Mouse (Mus musculus): ENCODE data around the gene St3gal3. TPM values are rescaled to one million over a fixed set of nuclear protein-coding genes. Genes with fewer than 3 reads are reported as not detected.

St3gal3 gene
- polyA plus RNA-seq, 1 experiment from 2014 or later = 6.7 TPM

DNA sequence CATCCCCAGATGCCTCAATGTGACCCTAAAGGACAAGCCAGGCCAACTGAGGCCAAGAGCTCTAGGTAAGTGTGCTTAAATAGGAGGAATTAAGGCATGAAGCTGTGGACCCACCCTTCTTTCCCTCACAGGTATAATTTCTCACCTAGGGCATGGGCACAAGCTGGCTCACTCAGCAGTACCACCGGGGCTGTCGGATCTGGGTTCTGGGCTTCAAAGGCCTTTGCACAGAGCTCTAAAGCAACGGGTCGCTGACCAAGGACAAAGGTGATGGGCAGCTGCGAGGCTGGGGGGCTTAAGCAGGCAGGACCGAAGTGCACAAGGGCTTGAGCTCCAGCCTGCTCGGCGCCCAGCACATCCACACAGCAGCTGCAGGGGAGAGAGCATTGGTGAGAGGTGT is 244.0 kb downstream of the St3gal3 start:
- Histone ChIP-seq H3K27me3 (ENCODE audit: control insufficient read depth, insufficient read depth, low read depth, low read length) (no peaks in the 10 kb centered on the region), H3K9ac (ENCODE audit: low read length) (no peak overlapping the region), H3K36me3 (ENCODE audit: control insufficient read depth, insufficient read depth, low read length) (no peaks in the 10 kb centered on the region; the same call in 1 of the 2 replicates), H3K27ac (ENCODE audit: low read length) (no peak overlapping the region), H3K4me2 (ENCODE audit: low read depth, low read length) (peak overlapping the region; percentile 78; the same call in 1 of the 2 replicates), H3K9me3 (ENCODE audit: control insufficient read depth, low read length) (no peaks in the 10 kb centered on the region), H3K4me1 (replicated peaks; ENCODE audit: control insufficient read depth, insufficient read depth, low read length) (peaks cover 19% of the 10 kb centered on the region), H3K4me3 (ENCODE audit: low read length) (no peak overlapping the region)
- WGBS = 84% methylated on average over 8 of the region's 8 CpGs
- ATAC-seq (ENCODE audit: low read depth) = no peak

DNA sequence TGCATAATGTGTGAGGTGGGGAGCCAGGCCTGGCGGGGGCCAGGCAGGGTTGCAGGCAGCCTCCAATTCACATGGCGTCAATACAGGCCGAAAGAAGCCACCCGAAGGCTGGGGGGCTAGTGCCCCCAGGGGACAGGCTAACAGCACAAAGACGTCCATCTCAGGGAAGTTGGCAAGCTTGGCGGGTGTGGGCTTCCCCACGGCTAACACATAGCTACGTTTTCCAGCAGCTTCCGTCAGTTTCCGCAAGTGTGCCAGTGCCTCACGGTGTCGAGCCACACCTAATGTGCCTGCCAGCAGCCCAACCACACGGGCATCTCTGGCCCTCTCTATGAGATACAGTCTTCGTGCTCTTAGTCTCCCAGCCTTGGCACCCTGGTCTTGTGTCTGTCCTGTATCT is 244.7 kb downstream of the St3gal3 start:
- Histone ChIP-seq H3K9ac (ENCODE audit: low read length) (no peak overlapping the region), H3K27me3 (ENCODE audit: control insufficient read depth, insufficient read depth, low read depth, low read length) (no peaks in the 10 kb centered on the region), H3K36me3 (ENCODE audit: control insufficient read depth, insufficient read depth, low read length) (peaks cover 2% of the 10 kb centered on the region; the same call in 1 of the 2 replicates), H3K4me2 (ENCODE audit: low read depth, low read length) (no peak overlapping the region), H3K4me3 (ENCODE audit: low read length) (no peak overlapping the region), H3K27ac (ENCODE audit: low read length) (no peak overlapping the region), H3K4me1 (replicated peaks; ENCODE audit: control insufficient read depth, insufficient read depth, low read length) (peaks cover 19% of the 10 kb centered on the region), H3K9me3 (ENCODE audit: control insufficient read depth, low read length) (no peaks in the 10 kb centered on the region)
- WGBS = 88% methylated on average over 14 of the region's 14 CpGs
- ATAC-seq (ENCODE audit: low read depth) = no peak

DNA sequence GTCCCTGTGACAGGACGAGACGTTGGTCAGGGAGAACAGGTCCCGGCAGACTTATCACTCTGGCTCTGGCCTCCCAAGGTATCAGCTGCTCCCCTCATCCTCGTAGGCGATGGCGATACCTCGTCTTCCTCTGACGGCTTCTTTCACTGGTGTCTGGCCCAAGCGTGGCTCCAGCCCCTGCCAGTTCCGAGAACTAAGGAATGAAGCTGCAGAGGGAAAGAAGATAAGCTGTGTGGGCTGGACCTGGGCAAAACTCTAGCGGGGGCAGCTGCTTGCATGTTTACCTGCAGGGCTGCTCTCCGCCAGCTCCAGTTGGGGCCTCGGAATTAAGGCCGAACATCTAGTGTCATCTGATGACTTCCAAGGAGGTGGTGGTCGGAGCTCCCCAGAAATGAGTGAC is 245.2 kb downstream of the St3gal3 start:
- Histone ChIP-seq H3K27ac (ENCODE audit: low read length) (no peak overlapping the region), H3K4me3 (ENCODE audit: low read length) (no peak overlapping the region), H3K4me1 (replicated peaks; ENCODE audit: control insufficient read depth, insufficient read depth, low read length) (peaks cover 19% of the 10 kb centered on the region), H3K9ac (ENCODE audit: low read length) (no peak overlapping the region), H3K9me3 (ENCODE audit: control insufficient read depth, low read length) (no peaks in the 10 kb centered on the region), H3K27me3 (ENCODE audit: control insufficient read depth, insufficient read depth, low read depth, low read length) (no peaks in the 10 kb centered on the region), H3K4me2 (ENCODE audit: low read depth, low read length) (no peak overlapping the region), H3K36me3 (ENCODE audit: control insufficient read depth, insufficient read depth, low read length) (peaks cover 2% of the 10 kb centered on the region; the same call in 1 of the 2 replicates)
- 87% methylated on average over 15 of the region's 15 CpGs for WGBS
- no peak for ATAC-seq (ENCODE audit: low read depth)

DNA sequence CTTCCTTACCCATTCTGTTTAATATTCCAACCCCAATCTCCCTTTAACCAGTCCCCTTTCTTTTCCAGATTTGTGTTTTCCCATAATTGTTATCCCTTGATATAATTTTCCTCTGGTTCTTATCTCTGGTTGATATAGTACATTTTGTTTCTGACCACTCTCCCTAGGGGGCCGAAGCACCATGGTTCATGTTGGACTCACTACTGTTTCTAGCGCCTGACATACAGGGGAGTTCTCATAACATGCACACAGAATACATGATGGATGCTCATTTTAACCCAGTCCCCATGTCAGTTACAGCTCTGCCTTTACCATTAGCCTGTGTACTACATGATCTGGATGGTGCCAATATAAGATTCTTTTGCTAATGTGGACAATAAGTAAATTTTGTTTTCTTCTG is 246.8 kb downstream of the St3gal3 start:
- Histone ChIP-seq H3K4me3 (ENCODE audit: low read length) (no peak overlapping the region), H3K27ac (ENCODE audit: low read length) (no peak overlapping the region), H3K36me3 (ENCODE audit: control insufficient read depth, insufficient read depth, low read length) (peaks cover 2% of the 10 kb centered on the region; the same call in 1 of the 2 replicates), H3K9me3 (ENCODE audit: control insufficient read depth, low read length) (no peaks in the 10 kb centered on the region), H3K27me3 (ENCODE audit: control insufficient read depth, insufficient read depth, low read depth, low read length) (no peaks in the 10 kb centered on the region), H3K4me1 (replicated peaks; ENCODE audit: control insufficient read depth, insufficient read depth, low read length) (peaks cover 25% of the 10 kb centered on the region), H3K4me2 (ENCODE audit: low read depth, low read length) (no peak overlapping the region), H3K9ac (ENCODE audit: low read length) (no peak overlapping the region)
- WGBS = 75% methylated on average over 2 of the region's 2 CpGs
- no peak for ATAC-seq (ENCODE audit: low read depth)

DNA sequence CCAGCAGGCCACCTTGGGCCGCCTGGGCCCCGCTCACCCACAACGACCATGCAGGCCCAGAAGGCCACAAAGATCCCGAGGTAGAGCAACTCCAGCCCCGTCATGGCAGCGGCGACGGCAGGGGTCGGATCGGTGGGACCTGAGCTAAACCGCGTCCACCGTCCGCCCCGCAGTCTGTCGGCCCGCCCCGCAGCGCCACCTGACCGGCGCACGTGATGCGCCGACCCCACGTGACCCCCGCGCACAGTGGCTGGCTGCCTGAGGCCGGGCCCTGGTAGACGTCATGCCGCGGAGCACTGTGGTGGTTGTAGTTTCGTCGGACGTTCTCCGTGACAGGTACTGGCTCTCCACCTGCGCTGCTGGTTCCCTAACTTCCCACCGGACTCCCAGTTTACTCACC is 247.6 kb downstream of the St3gal3 start, which contains the start of gene Atp6v0b:
Gene Atp6v0b (minus strand): TSS at position 201 of the 400 bp plus-strand sequence.
- peak; percentile 89 for ATAC-seq (ENCODE audit: low read depth)

DNA sequence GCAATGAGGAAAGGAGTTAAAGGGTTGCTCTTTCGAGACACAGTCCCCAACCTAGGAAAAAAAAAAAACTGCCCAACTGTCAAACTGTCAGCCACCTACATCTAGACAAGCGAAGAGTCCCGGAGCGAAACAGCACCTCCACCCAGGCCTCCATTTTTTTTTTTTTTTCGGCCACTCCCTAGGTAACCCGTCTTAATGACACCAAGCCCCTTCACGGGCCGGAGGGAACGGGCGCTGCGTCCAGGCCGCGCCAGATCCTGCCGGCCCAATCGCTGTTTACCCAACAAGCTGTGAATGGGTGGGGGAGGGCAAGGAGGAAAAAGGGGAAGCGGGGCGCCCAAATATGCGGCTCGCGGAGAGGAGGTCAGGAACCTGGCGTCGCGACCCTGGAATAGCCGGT is 248.1 kb downstream of the St3gal3 start:
- WGBS = under 1% methylated on average over 24 of the region's 24 CpGs
- H3K27ac ChIP-seq (ENCODE audit: low read length) = peak overlapping the region; percentile 39
- peak; percentile 2; the same call in 1 of the 2 replicates for ATAC-seq (ENCODE audit: low read depth)

More for the DNA sequence above, 247.6 kb downstream of the St3gal3 start, which contains the start of gene Atp6v0b:
- H3K36me3 ChIP-seq (ENCODE audit: control insufficient read depth, insufficient read depth, low read length) = peaks cover 2% of the 10 kb centered on the region; the same call in 1 of the 2 replicates
- peaks cover 27% of the 10 kb centered on the region for H3K4me1 ChIP-seq (replicated peaks; ENCODE audit: control insufficient read depth, insufficient read depth, low read length)
- H3K9ac ChIP-seq (ENCODE audit: low read length) = peak within 1 kb of the TSS; percentile 92
- peak within 1 kb of the TSS; percentile 98 for H3K4me2 ChIP-seq (ENCODE audit: low read depth, low read length)
- H3K27me3 ChIP-seq (ENCODE audit: control insufficient read depth, insufficient read depth, low read depth, low read length) = no peaks in the 10 kb centered on the region
- no peaks in the 10 kb centered on the region for H3K9me3 ChIP-seq (ENCODE audit: control insufficient read depth, low read length)
- peak within 1 kb of the TSS; percentile 97 for H3K4me3 ChIP-seq (ENCODE audit: low read length)
- under 1% methylated on average over 37 of the region's 37 CpGs for WGBS
- H3K27ac ChIP-seq (ENCODE audit: low read length) = peak within 1 kb of the TSS; percentile 39

DNA sequence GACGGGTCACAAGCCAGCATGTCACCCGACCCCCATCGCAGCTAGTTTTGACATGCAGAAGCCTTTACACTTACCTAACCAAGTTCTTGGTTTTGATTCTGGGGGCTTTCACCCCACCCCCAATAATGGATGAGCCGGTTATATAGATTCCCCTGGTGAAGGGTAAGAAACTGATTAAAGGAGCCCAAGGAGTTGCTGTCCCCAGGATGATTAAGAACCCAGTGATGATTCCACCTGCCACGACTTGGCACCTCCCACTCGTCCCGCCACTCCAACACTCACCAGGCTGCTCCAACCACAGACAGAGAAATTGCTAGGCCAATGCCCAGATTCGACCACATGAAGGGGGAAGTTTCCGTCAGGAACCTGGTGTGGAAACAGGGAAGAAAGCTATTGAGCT is 248.7 kb downstream of the St3gal3 start:
- Histone ChIP-seq H3K4me2 (ENCODE audit: low read depth, low read length) (peak overlapping the region; percentile 98), H3K4me1 (replicated peaks; ENCODE audit: control insufficient read depth, insufficient read depth, low read length) (peaks cover 23% of the 10 kb centered on the region), H3K36me3 (ENCODE audit: control insufficient read depth, insufficient read depth, low read length) (peaks cover 2% of the 10 kb centered on the region; the same call in 1 of the 2 replicates), H3K9ac (ENCODE audit: low read length) (peak overlapping the region; percentile 92; the same call in 1 of the 2 replicates), H3K27ac (ENCODE audit: low read length) (no peak overlapping the region), H3K9me3 (ENCODE audit: control insufficient read depth, low read length) (no peaks in the 10 kb centered on the region), H3K27me3 (ENCODE audit: control insufficient read depth, insufficient read depth, low read depth, low read length) (no peaks in the 10 kb centered on the region), H3K4me3 (ENCODE audit: low read length) (peak overlapping the region; percentile 97)
- 78% methylated on average over 9 of the region's 9 CpGs for WGBS
- ATAC-seq (ENCODE audit: low read depth) = no peak

More for the DNA sequence above, 248.1 kb downstream of the St3gal3 start:
- Histone ChIP-seq H3K4me1 (replicated peaks; ENCODE audit: control insufficient read depth, insufficient read depth, low read length) (peaks cover 27% of the 10 kb centered on the region), H3K4me3 (ENCODE audit: low read length) (peak overlapping the region; percentile 97), H3K4me2 (ENCODE audit: low read depth, low read length) (peak overlapping the region; percentile 98), H3K9me3 (ENCODE audit: control insufficient read depth, low read length) (no peaks in the 10 kb centered on the region), H3K27me3 (ENCODE audit: control insufficient read depth, insufficient read depth, low read depth, low read length) (no peaks in the 10 kb centered on the region), H3K9ac (ENCODE audit: low read length) (peak overlapping the region; percentile 92), H3K36me3 (ENCODE audit: control insufficient read depth, insufficient read depth, low read length) (peaks cover 2% of the 10 kb centered on the region; the same call in 1 of the 2 replicates)

DNA sequence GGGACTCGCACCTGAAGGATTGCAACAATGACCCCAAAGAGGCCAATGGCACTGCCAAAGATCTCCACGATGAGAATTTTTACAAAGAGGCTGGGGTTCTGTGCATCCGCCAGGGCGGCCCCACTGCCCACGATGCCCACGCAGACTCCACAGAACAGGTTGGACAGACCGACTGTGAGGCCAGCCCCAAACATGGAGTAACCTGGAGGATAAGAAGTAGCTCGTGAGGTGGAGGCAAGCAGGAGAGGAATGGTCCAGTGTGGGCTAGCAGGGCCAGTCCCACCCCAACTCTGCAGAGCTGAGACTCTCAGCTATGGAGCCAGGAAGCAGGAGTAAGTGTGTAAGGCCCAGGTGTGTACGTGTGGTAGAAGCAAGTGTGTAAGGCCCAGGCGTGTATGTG is 249.6 kb downstream of the St3gal3 start:
- no peak overlapping the region for H3K4me3 ChIP-seq (ENCODE audit: low read length)
- no peaks in the 10 kb centered on the region for H3K9me3 ChIP-seq (ENCODE audit: control insufficient read depth, low read length)
- no peaks in the 10 kb centered on the region for H3K27me3 ChIP-seq (ENCODE audit: control insufficient read depth, insufficient read depth, low read depth, low read length)
- ATAC-seq (ENCODE audit: low read depth) = no peak
- no peak overlapping the region for H3K27ac ChIP-seq (ENCODE audit: low read length)
- H3K36me3 ChIP-seq (ENCODE audit: control insufficient read depth, insufficient read depth, low read length) = peaks cover 2% of the 10 kb centered on the region; the same call in 1 of the 2 replicates
- no peak overlapping the region for H3K4me2 ChIP-seq (ENCODE audit: low read depth, low read length)
- H3K9ac ChIP-seq (ENCODE audit: low read length) = no peak overlapping the region
- WGBS = 92% methylated on average over 10 of the region's 10 CpGs
- H3K4me1 ChIP-seq (replicated peaks; ENCODE audit: control insufficient read depth, insufficient read depth, low read length) = peaks cover 20% of the 10 kb centered on the region

DNA sequence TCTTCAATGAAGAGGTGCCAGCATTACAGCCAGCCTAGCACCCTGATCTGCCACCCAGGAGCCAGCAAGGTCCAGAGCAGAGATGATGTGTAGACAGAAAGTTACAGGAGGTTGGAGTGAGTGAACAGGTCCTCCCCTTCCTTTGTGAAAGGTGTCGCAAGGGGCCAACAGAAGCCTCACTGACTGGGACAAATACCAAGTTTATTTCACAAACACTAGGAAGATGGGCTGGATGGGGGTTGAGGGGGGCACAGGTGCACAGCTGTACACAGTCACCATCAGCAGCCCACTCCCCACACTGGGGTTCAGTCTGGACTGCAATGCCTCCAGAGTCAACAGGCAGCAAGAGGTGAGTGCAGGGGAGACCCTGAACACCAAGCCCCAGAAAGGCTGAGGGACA is 250.6 kb downstream of the St3gal3 start:
- H3K9me3 ChIP-seq (ENCODE audit: control insufficient read depth, low read length) = no peaks in the 10 kb centered on the region
- no peak overlapping the region for H3K27ac ChIP-seq (ENCODE audit: low read length)
- no peaks in the 10 kb centered on the region for H3K27me3 ChIP-seq (ENCODE audit: control insufficient read depth, insufficient read depth, low read depth, low read length)
- no peak overlapping the region for H3K4me3 ChIP-seq (ENCODE audit: low read length)
- no peak overlapping the region for H3K4me2 ChIP-seq (ENCODE audit: low read depth, low read length)
- 92% methylated on average over 1 of the region's 1 CpGs for WGBS
- peaks cover 2% of the 10 kb centered on the region; the same call in 1 of the 2 replicates for H3K36me3 ChIP-seq (ENCODE audit: control insufficient read depth, insufficient read depth, low read length)
- no peak overlapping the region for H3K9ac ChIP-seq (ENCODE audit: low read length)
- H3K4me1 ChIP-seq (replicated peaks; ENCODE audit: control insufficient read depth, insufficient read depth, low read length) = peaks cover 20% of the 10 kb centered on the region
- no peak for ATAC-seq (ENCODE audit: low read depth)
